Mouse (Mus musculus) left cerebral cortex, adult 18-20 months (tissue): ENCODE measurements around the gene Phf10. TPM values are rescaled to one million over a fixed set of nuclear protein-coding genes. Genes with fewer than 3 reads are reported as not detected.
A peak's percentile ranks its signal among the peaks of the same experiment; 100 is the strongest.
"Not testable (repeated sequence)": the region's sequence is repeated elsewhere in the genome, so short reads cannot be mapped to it uniquely, and the experiment has no call there.

ENCODE experiments used
- DNase-seq, 2 experiments: peaks; one replicate each; pipeline ENCODE4 v3.0.0; 2021 to 2022; ENCODE audit warnings: low spot score in 2 of 2, mixed read lengths in 1 of 2
- long read RNA-seq, 2 experiments: library from polyadenylated mRNA; stranded (forward); transcript quantifications; one replicate each; pipeline ENCODE4 v2.0.0; 2021
- total RNA-seq, 2 experiments: library from RNA; stranded (reverse); gene quantifications; 2 replicates each; pipeline ENCODE4 v1.2.3; 2021

The Phf10 gene
- total RNA-seq: 10 to 100 TPM; 57.6 to 57.9 TPM
- long read RNA-seq, experiment 1, transcript Phf10-201 (12 exons, 1,663 nt): major isoform, 12 of 49 reads
- long read RNA-seq, experiment 1, partial matches to known transcripts: 22 of 49 reads
- long read RNA-seq, experiment 1, other reads (novel, unspliced or antisense): 14 of 49 reads
- long read RNA-seq, experiment 2, transcript Phf10-201 (12 exons, 1,663 nt): major isoform, 11 of 31 reads
- long read RNA-seq, experiment 2, partial matches to known transcripts: 17 of 31 reads
- long read RNA-seq, experiment 2, other reads (novel, unspliced or antisense): 3 of 31 reads

DNA sequence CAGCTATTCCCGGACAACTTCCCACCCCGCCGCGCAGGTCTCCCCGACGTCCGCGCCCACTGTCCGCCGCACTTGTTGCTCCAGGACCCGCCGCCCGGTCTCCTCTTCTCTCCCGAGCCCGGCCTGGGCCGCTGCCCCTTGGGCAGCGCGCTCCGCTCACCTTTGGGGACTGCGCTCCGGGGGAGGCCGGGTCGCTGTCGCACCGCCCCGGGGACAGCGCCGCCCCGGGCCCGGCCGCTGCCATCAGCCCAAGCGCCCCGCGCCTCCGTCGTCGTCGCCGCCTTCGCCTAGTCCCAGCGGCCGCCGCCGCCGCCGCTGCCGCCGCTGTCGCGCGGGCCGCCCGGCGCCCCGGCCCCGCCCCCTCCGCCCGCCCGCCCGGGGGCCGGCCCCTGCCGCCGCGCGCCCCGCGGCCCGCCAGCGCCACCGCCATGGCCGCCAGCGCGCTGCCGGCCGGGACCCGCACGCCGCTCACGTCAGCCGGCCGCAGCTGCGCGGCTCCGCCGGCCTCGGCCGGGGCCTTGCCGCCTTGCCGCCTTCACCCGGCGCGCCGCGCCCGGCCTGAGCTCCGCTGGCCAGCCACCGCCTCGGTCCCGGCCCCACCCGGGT, at the start of gene Phf10:
Gene Phf10, minus strand, starts transcription at position 323 of the 606 bp plus-strand sequence.
- peak in 1 of 2 experiments; percentile 27 for DNase-seq

DNA sequence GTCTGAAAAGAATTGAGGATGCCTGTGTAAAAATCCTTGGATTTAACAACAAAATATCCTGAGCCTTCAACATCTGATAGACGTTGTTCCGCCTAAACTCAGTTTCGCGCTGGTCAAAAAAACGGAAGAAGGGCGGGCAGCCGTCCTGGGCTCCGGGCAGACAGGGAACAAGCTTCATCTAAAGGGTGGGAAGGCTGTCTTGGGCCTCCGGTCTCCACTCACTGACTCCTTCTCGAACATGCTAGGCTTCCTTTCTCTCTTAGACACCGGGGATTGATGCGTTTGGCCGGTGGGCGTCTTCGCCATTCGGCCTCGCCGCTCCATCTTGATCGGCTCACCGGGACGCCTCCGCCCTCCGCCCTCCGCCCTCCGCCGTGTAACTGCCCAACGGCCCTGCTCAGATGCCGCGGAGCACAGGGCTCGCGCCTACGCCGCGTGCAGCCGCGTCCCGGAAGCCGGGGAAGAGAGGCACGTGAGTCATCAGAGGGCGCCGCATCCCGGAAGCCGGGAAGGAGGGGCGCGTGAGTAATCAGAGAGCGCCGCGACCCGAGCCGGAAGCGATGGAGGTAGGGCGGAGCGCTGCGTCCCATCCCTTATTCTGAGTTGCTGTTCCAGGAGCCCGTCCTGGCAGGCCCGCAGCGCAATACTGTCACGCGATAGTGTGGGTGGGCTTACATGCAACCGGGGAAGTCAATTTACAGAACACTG, 48.8 kb upstream of the Phf10 start, which contains the start of gene Gm3435:
Gene Gm3435, plus strand, starts transcription at position 471 of the 708 bp plus-strand sequence.
- not testable (repeated sequence) for DNase-seq

DNA sequence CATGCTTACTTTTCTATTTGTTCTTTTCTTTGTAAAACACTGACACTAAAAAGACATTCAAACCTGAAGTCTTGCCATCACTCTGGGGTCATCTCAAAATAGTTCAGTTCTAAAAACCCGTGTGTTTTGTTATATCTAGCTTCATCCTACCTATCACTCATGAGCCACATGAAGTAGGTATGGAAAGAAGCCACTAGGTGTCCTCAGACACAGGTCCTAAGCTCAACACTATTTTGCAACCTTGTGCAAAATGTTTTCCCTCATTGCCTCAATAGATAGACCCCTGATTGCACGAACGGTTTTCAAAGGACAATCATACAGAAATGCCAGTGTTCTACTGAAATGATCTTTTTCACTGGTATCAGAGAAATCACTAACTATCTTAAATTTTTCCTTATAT, 48.0 kb upstream of the Phf10 start:
- not testable (repeated sequence) for DNase-seq

DNA sequence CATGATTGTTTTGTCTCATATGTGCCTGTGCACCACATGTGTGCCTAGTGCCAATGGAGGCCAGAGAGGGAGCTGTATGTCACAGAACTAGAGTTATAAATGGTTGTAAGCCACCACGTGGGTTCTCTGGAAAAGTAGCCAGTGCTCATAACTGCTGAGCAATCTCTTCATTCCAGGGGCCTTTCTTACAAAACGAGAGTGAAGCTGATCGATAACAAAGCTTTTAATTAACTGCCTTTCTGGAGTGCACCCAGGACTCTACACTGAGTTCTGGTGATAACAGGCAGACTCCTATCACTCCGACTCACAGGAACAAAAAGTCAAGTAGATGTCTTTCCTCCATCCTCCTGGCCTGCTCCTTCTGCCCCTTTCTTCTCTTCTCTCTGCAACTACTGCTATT, 39.0 kb upstream of the Phf10 start:
- DNase-seq: not testable (repeated sequence)

DNA sequence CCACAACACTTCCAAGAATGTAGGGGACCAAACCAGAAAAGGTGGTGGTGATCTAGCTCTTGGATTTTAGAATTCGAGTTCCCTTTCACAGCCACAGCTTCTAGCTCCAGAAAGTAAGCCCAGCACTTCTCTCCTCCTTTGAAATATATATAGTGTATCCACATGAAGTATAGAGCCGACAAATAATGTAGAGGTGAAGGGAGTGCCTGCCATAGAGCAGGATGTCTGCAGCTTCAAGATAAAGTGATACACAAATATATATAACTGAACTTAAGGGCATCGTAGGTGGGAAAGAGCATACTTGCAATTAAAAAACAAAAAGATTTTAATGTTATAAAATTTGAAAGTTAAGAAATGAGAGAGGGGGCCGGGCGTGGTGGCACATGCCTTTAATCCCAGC, 33.1 kb upstream of the Phf10 start:
- DNase-seq: not testable (repeated sequence)

- DNase-seq: not testable (repeated sequence)
Observed at GRCm38 (mm10) chr17:14993139-14993832, 32.2 kb upstream of the Phf10 start.

DNA sequence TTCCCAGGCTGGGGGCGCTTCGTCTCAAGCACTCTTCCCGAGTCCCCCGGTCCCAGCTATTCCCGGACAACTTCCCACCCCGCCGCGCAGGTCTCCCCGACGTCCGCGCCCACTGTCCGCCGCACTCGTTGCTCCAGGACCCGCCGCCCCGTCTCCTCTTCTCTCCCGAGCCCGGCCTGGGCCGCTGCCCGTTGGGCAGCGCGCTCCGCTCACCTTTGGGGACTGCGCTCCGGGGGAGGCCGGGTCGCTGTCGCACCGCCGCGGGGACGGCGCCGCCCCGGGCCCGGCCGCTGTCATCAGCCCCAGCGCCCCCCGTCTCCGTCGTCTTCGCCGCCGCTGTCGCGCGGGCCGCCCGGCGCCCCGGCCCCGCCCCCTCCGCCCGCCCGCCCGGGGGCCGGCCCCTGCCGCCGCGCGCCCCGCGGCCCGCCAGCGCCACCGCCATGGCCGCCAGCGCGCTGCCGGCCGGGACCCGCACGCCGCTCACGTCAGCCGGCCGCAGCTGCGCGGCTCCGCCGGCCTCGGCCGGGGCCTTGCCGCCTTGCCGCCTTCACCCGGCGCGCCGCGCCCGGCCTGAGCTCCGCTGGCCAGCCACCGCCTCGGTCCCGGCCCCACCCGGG, 31.6 kb upstream of the Phf10 start:
- not testable (repeated sequence) for DNase-seq

DNA sequence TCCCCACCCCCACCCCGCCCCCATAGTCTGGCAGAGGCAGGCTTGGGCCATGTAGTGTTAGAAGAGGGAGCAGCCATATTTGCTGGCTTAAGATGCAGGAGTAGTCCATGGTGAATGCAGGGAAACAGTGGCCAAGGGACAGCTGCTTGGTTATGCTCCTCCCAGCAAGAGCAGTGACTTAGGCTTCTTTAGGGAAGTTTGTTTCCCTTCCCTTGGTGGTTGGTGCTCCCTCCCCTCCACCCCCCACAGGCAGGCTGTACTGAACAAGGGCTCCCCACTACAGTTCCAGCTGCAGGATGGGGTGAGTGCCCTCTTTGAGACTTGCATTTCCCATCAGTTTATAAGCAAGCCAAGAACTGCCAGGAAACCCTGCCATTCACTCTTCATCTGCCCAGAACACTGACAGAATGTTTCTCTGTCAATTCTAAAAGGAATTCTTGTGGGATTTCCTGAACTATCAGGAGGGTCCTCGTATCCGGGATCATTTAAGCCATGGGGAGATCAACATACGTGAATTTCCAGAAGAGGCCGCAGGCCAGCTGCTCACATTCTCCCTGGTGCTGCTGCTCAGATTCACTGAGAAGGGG, 29.1 kb upstream of the Phf10 start:
- peak in 1 of 2 experiments; percentile 8 for DNase-seq

DNA sequence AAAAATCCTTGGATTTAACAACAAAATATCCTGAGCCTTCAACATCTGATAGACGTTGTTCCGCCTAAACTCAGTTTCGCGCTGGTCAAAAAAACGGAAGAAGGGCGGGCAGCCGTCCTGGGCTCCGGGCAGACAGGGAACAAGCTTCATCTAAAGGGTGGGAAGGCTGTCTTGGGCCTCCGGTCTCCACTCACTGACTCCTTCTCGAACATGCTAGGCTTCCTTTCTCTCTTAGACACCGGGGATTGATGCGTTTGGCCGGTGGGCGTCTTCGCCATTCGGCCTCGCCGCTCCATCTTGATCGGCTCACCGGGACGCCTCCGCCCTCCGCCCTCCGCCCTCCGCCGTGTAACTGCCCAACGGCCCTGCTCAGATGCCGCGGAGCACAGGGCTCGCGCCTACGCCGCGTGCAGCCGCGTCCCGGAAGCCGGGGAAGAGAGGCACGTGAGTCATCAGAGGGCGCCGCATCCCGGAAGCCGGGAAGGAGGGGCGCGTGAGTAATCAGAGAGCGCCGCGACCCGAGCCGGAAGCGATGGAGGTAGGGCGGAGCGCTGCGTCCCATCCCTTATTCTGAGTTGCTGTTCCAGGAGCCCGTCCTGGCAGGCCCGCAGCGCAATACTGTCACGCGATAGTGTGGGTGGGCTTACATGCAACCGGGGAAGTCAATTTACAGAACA, 17.4 kb upstream of the Phf10 start, which contains the start of the genes 9030025P20Rik and Gm3417:
Gene 9030025P20Rik, plus strand, starts transcription at position 107 of the 677 bp plus-strand sequence.
Gene Gm3417, minus strand, starts transcription at position 429 of the 677 bp plus-strand sequence.
- not testable (repeated sequence) for DNase-seq

DNA sequence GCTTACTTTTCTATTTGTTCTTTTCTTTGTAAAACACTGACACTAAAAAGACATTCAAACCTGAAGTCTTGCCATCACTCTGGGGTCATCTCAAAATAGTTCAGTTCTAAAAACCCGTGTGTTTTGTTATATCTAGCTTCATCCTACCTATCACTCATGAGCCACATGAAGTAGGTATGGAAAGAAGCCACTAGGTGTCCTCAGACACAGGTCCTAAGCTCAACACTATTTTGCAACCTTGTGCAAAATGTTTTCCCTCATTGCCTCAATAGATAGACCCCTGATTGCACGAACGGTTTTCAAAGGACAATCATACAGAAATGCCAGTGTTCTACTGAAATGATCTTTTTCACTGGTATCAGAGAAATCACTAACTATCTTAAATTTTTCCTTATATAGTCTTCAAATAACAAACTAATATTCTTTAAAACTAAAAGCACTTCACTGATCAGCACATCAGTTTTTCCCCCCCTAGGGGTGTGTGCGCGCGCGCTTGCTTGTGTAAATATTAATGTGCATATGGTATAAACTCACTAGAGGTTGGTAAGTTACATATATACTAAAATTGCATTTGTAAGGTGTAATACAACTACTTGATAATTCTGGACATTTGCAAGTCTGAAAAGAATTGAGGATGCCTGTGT, 16.8 kb upstream of the Phf10 start:
- DNase-seq: not testable (repeated sequence)

- DNase-seq: not testable (repeated sequence)
Observed at GRCm38 (mm10) chr17:14968373-14968913, 7.4 kb upstream of the Phf10 start.

DNA sequence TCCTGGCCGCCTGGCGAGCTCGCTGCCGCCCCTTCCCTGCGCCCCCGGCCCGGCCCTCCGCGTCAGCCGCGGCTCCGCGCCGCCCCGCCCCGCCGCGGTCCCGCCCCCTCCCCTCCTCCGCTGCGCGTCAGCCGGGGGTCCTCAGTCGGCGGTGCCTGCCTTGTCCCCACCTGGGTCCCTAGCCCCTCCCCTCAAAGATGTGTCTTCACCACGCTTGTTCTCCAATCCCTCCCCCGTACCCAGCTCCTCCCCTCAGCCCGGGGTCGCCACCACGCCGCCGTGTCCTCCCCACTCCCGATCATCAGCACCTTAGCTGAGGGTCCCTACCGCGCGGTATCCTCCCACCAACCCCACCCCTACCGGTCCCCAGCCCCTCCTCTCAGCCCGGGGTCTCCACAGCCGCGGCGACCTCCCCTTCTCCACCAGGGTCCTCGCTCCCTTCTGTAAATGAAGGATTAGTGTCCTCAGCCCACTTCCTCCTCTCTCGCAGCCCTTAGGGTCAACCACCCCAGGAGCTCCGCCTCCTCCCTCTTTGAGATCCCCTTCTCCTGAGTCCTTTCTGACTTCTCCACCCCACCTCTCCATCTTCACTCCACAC, 583 bp upstream of the Phf10 start:
- not testable (repeated sequence) for DNase-seq

- no peak for DNase-seq
Observed at GRCm38 (mm10) chr17:14960520-14960919, 553 bp downstream of the Phf10 start.

DNA sequence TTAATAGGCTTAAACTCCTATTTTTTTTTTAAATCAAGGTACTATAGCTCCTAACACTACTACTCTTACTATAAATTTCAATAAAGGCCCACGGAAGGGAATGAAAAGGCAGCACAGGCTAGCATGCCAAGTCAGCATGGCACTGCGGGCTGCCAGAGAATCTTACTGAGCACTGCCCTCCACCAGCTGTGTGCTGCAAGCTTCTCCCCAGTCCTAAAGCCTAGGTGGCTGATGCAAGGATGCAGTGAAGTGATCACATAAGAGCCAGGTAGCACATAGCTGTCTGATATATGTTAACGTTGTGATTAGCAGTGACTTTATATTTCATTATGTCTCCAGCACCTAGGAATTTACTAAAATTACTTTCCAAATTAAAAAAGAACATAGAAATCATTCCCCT, 1.1 kb downstream of the Phf10 start:
- DNase-seq: no peak

- DNase-seq: no peak
Observed at GRCm38 (mm10) chr17:14958686-14959327, 2.3 kb downstream of the Phf10 start.

GRCm38 (mm10) chr17:14953452-14953851, 7.6 kb downstream of the Phf10 start:
- no peak for DNase-seq

DNA sequence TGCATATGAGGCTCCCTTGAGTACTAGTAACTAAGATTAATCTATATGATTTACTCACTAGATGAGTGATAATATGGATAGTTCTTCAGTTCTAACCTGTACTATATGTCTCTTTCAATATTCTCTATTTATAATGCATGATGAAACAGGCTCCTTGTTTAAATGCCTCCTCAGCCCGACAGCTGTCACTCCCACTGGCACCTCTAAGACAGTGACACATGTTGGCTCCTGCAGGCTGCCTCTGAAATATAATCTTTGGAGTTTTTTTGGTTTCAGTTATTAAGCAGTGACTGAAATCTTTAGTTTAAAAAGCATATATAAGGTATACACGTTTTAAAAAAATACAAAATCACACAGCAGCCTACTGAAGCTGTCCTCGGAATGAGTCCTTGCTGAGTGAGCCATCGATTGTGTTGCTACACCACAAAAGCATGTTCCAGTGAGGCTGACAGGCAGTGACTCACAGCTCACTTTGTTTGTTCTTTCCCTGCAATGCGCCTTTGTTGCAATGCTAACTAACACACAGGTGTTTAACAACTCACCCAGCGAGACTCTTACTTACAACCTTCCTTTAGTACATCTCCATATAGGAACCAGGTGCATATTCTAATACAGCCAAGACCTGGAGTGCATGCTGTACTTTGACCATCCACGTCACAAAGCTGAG, 11.8 kb downstream of the Phf10 start:
- no peak for DNase-seq
